Mouse (Mus musculus): ENCODE measurements around the gene Usp42.

Usp42 gene

GRCm38 (mm10) chr5:143732180-143732891 is at the start of gene Usp42:
Gene Usp42, minus strand, starts transcription at chr5:143732280.
- DNase-seq, result peak; percentile 98

- no peak for DNase-seq
Observed at GRCm38 (mm10) chr5:143760508-143760907, 28.4 kb upstream of the Usp42 start.

DNA sequence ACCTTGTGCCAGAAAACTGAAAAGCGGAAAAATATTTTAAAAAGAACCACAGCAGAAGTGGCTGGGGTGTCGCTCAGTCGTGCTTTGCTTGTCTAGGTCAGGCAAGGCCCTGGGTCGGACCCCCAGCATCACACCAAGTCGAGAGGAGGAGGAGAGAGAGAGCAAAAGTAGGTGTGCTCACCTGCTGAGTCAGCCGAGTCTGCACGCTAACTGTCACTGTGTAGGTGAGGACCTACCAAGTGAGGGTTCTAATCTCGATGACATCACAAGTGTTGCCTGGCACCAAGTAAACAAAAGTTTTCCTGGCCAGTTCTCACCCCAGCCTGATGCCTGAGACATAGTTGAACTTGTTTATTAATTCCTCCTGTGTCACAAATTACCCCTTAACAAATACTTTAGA is 27.5 kb upstream of the Usp42 start:
- DNase-seq, result no peak

- DNase-seq, result peak; percentile 94
Observed at GRCm38 (mm10) chr5:143757755-143758443, 25.8 kb upstream of the Usp42 start.

DNA sequence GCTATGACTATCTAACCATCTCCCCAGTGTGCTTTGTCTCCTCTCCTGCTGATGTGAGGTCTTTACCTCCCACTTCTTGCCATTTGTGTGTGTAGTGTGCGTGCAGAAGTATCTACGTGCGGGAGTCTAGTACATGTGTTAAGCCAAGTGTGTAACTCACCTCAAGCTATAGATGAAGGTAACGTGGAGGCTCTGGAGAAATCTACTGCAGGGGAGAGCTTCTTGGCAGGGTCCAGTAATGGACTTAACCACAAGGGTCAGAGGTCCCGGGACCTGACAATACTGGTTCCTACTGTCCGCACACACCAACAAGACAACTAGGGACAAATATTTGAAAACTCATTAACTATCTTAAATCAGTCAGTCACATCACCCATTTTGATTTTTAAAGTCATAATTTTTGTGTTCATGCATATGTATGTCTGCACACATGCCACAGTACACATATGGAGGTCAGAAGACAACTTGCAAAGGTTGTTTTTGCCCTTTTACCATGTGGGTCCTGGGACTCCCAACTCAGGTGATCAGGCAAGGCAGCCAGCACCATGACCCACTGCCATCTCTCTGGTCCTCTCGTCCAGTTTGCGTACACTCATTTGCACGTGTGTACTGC is 23.6 kb upstream of the Usp42 start:
- DNase-seq, result no peak

GRCm38 (mm10) chr5:143749630-143750208 is 17.6 kb upstream of the Usp42 start:
- DNase-seq, result no peak

DNA sequence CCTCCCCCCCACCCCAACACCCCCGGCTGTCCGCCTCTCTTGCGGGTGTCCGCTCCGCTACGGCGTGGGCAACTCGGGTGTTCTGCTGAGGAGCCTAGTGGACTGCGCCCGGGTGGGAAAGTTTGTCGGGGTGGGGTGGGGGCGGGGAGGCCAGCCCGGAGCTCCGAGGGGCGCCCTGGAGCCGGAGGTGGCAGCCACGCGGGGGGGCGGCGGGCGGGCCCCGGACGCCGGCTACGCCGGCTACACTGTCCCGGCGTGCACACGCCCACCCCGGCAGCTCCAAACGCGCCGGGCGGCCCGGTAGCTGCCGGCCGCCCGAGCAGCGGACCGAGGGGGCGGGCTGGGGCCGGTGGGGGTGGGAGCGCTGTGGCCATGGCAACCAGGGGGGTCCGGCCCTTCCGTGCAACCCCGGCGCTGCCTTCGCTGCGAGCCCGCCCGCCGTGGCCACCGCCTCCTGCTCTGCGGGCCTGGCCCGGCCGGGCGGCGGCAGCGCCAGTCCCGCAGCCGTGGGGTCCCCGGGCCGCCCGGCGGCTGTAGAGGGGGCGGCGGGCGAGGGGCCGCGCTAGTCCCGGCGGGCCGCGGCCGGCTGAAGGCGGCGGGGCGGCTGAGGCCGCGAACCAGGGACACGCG is 482 bp downstream of the Usp42 start:
- peak; percentile 65 for DNase-seq

GRCm38 (mm10) chr5:143730915-143731314 is 1.2 kb downstream of the Usp42 start:
- no peak for DNase-seq

DNA sequence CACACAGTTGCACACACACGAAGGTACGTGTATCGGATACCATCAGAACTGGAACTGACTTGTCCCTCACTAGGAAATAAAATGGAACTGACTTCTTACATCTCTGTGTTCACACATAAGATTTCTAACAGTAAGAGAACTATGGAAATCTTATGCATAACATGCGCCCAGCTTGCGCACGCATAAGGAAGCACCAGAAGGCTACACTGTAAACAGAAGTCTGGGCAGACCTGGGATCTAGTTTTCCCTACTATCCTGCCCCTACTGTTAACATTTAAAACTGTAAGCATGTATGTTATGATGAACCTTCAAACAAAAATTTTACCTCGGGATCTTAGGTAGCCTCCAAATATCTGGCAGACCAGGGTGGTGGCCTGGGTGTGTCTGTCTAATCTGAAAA is 10.1 kb downstream of the Usp42 start:
- no peak for DNase-seq

DNA sequence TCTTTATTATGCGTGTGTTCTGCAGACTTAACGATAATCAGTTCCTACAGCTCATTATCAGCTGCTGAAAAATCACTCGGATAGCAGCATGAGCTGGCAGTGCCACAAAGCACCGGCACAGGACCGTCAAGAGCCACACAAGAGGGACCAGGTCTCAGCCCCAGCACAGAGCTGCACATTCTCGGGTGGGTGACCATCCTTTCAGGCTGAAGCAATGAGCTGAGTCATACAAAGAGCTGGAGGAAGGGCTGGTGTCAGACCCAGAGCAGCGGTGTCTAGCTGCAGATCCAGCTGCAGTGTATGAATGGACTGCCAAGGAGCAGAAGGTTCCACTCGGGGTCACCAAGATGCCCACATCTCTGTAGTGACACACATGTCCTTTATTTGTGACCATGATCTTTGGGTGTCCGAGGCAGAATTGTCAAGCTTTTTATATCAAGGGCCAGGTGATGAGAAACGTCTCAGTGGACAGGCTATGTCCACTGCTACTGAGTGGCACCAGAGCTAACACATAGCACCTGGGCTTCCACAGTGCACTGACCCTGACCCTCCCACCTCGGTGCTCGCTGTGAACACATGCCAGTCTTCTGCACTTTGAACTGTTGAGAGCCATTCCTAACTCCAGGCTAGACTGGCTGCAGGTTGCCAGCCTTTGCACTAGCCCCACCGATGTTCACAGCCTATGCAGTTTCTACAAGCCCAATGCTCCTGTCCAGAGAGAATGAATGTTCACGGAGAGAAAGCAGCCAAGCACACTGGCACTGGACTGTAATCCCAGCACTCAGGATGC is 19.9 kb downstream of the Usp42 start:
- peak; percentile 14 for DNase-seq

- peak; percentile 84 for DNase-seq
Observed at GRCm38 (mm10) chr5:143711326-143711725, 20.8 kb downstream of the Usp42 start.

DNA sequence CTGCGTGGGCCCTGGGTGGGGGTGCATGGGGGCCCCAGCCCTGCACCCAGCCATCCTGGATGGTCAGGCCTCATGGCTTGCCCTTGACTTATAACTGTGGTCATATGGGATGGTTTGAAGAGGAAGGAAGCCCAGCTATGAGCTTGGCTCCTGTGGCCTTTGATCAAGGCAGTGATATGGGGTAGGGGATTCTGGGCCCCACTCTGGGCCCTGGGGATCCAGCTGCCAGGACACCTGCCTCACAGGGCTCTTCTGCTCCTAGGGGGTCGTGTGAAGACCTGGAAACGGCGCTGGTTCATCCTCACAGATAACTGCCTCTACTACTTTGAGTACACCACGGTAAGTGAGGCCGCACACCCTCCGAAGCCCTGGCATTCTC is 25.3 kb downstream of the Usp42 start:
- no peak for DNase-seq

DNA sequence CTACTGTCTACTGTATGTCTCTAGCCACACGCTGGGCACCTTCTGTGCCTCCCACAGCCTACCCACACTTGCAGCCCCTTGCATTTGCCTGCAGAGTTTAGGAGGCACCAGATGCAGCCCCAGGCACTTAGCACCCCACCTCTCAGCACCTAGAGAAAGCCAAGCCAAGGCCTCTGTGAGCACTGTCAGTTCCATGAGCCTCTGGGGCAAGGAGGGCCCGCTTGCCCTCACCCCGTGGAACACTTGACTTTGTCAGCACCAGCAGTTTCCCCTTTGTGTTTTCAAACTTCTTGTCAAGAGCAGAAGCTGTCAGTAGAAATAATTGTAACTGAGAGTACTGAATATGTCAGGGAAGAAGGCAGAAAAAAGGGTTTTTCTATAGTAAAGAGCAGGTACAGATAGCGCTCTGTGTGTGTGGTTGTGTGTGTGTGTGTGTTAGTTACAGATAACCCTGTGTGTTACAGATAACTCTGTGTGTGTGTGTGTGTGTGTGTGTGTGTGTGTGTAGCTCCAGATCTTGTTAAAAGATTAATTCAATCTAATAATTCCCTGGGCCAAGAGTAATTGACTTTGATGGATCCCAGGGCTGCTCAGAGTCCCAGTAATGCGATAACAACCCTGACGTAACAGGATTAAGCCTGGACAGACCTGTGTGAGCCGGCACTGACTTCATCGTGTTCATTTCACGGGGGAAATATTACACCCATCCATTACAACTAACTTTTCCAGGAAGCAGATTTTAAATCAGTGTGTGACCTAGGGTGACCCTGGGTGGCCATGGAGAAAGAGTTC is 25.9 kb downstream of the Usp42 start:
- peak; percentile 20 for DNase-seq

DNA sequence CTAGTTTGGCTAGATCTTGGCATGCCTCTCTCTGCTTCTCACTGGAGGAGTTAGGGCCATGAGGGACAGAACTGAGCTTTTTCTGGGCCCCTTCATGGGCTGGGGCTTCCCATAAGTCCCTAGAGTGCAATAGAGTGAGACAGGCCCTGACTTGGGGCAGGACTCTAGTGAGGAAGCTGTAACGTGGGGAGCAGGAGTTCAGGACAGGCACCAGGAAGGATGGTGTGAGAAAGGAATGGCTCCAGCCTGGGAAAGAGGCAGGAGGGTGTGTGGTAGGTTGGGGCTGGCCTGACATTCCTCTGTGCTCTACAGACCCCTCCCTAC is 26.5 kb downstream of the Usp42 start:
- no peak for DNase-seq

GRCm38 (mm10) chr5:143704875-143705658 is 27.0 kb downstream of the Usp42 start:
- DNase-seq, result peak; percentile 24

- DNase-seq, result peak; percentile 13
Observed at GRCm38 (mm10) chr5:143701074-143701473, 31.0 kb downstream of the Usp42 start.

DNA sequence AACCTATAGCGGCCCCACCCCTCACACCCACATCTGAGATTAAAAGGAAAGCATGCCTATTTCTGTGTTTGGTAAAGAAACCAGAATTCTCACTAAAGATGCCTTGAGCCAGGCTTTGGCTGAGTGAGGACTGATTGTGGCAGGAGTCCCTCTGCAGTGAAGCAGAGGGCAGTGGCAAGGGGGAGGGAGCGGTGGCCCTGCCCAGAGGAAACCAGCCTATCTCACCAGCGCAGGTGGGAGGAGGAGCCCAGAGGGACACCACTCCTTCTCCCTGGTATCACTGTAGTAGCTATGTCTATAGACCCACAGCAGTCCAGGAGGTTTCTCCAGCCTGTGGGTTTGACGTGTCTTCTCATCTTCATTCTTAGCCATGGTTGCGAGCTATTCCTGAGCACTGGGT is 31.8 kb downstream of the Usp42 start:
- DNase-seq, result no peak

GRCm38 (mm10) chr5:143698454-143698853 is 33.6 kb downstream of the Usp42 start:
- DNase-seq, result no peak

- DNase-seq, result peak; percentile 49
Observed at GRCm38 (mm10) chr5:143696323-143696722, 35.8 kb downstream of the Usp42 start.

DNA sequence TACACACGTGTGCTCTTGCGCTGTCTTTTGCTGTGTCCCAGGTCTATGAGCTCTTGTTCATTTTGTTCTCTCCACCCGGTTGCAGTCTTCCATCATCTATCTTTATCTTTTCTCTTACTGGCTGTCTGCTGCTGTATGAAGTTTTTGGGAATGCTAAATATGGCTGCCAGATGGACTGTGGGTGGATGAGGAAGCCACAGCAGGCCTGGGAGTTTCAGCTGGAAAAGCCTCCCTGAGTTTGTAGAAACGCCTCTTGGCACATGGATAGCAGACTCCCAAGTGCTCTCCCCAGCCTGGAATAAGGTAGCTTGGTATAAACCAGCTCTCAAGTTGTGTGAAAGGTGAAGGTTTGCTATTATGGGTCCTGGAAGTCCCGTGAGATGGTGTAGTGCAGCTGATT is 41.2 kb downstream of the Usp42 start:
- DNase-seq, result no peak

DNA sequence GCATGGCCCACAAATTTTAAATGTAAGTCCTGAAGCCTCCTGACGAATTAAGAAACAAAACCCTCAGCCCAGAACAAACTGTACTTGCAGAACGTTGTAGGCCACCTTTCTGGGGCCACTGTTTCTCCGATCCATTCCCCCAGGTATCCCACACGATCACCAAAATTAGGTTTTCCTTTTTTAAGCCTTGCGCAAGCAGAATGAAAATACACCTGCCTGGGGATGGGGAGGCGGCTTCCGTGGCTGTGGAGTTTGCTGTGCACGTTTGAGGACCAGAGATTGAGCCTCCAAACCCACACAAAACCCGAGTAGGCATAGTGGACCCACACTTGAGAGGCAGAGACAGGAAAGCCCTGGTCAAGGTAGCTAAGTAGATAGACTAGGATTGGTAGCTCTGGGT is 41.7 kb downstream of the Usp42 start:
- no peak for DNase-seq

All from kidney, postnatal 10 days (tissue).